Mouse (Mus musculus): ENCODE results near the gene Tfip11. TPM values are rescaled to one million over a fixed set of nuclear protein-coding genes. Genes with fewer than 3 reads are reported as not detected.

The Tfip11 gene
- polyA plus RNA-seq, 1 experiment from 2014 or later = 8.0 TPM

GRCm38 (mm10) chr5:112288193-112289141 is 37.7 kb upstream of the Tfip11 start:
- H3K4me2 ChIP-seq (ENCODE audit: low read depth, low read length) = 0 out of 2 replicates have a peak overlapping the region, but pooled peaks have one; percentile 26
- peak overlapping the region; percentile 11 for H3K9ac ChIP-seq (replicated peaks)
- H3K4me1 ChIP-seq (ENCODE audit: insufficient read depth) = peaks cover 90% of the 10 kb centered on the region
- no peaks in the 10 kb centered on the region for H3K9me3 ChIP-seq (ENCODE audit: low read length)
- DNase-seq (no peak), ATAC-seq (no peak)
- 0 out of 2 replicates have a peak, but pooled peaks have one; percentile 7 for TF ChIP-seq CTCF (IDR thresholded peaks at IDR 0.05; ENCODE audit: low read depth)
- no peak for TF ChIP-seq EP300 (IDR thresholded peaks at IDR 0.05; ENCODE audit: low read depth)
- no peaks in the 10 kb centered on the region for H3K27me3 ChIP-seq (ENCODE audit: insufficient read depth, low read length)
- 67% methylated on average over 9 of the region's 9 CpGs for WGBS (ENCODE audit: insufficient replicate concordance)
- no peak overlapping the region for H3K4me3 ChIP-seq (ENCODE audit: low read depth, low read length)
- peaks cover 5% of the 10 kb centered on the region; the same call in 1 of the 2 replicates for H3K36me3 ChIP-seq (replicated peaks; ENCODE audit: insufficient read depth, low read length)
- H3K27ac ChIP-seq (ENCODE audit: low read depth) = peak overlapping the region; percentile 71

DNA sequence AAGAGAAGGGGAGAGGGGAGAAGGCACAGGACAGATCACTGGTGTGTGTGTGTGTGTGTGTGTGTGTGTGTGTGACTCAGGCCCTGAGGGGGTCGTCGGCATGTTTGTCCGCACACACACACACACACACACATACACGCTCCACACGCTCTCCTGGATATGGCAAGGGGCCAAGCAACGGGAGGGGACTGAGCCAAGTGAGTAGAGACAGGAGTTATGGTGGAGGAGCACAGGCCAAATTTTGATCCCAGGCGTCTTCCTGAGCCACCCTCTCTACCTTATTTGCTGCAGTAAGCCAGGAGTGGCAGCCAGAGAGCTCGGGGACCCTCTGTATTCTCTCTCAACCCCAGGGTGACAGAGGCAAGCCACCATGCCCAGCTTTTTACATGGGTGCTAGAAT is 36.9 kb upstream of the Tfip11 start:
- ATAC-seq = no peak
- TF ChIP-seq CTCF (IDR thresholded peaks at IDR 0.05; ENCODE audit: low read depth) = no peak
- no peak for TF ChIP-seq EP300 (IDR thresholded peaks at IDR 0.05; ENCODE audit: low read depth)
- H3K9me3 ChIP-seq (ENCODE audit: low read length) = no peaks in the 10 kb centered on the region
- H3K4me2 ChIP-seq (ENCODE audit: low read depth, low read length) = peak overlapping the region; percentile 31; the same call in 1 of the 2 replicates
- DNase-seq = no peak
- H3K4me3 ChIP-seq (ENCODE audit: low read depth, low read length) = no peak overlapping the region
- H3K36me3 ChIP-seq (replicated peaks; ENCODE audit: insufficient read depth, low read length) = peaks cover 5% of the 10 kb centered on the region; the same call in 1 of the 2 replicates
- H3K4me1 ChIP-seq (ENCODE audit: insufficient read depth) = peaks cover 90% of the 10 kb centered on the region
- H3K27ac ChIP-seq (ENCODE audit: low read depth) = peak overlapping the region; percentile 65
- WGBS (ENCODE audit: insufficient replicate concordance) = 48% methylated on average over 8 of the region's 8 CpGs
- H3K27me3 ChIP-seq (ENCODE audit: insufficient read depth, low read length) = no peaks in the 10 kb centered on the region
- no peak overlapping the region for H3K9ac ChIP-seq (replicated peaks)

- H3K4me3 ChIP-seq (ENCODE audit: low read depth, low read length) = no peak overlapping the region
- no peak for TF ChIP-seq CTCF (IDR thresholded peaks at IDR 0.05; ENCODE audit: low read depth)
- TF ChIP-seq EP300 (IDR thresholded peaks at IDR 0.05; ENCODE audit: low read depth) = no peak
- peaks cover 2% of the 10 kb centered on the region; the same call in 1 of the 2 replicates for H3K36me3 ChIP-seq (replicated peaks; ENCODE audit: insufficient read depth, low read length)
- 70% methylated on average over 16 of the region's 16 CpGs for WGBS (ENCODE audit: insufficient replicate concordance)
- peaks cover 90% of the 10 kb centered on the region for H3K4me1 ChIP-seq (ENCODE audit: insufficient read depth)
- DNase-seq = no peak
- ATAC-seq = peak; percentile 35; the same call in 1 of the 2 replicates
- H3K9me3 ChIP-seq (ENCODE audit: low read length) = no peaks in the 10 kb centered on the region
- peak overlapping the region; percentile 31 for H3K4me2 ChIP-seq (ENCODE audit: low read depth, low read length)
- no peaks in the 10 kb centered on the region for H3K27me3 ChIP-seq (ENCODE audit: insufficient read depth, low read length)
- H3K27ac ChIP-seq (ENCODE audit: low read depth) = peak overlapping the region; percentile 65
- H3K9ac ChIP-seq (replicated peaks) = no peak overlapping the region
These were observed 36.2 kb upstream of the Tfip11 start for GRCm38 (mm10) chr5:112289819-112290535.

DNA sequence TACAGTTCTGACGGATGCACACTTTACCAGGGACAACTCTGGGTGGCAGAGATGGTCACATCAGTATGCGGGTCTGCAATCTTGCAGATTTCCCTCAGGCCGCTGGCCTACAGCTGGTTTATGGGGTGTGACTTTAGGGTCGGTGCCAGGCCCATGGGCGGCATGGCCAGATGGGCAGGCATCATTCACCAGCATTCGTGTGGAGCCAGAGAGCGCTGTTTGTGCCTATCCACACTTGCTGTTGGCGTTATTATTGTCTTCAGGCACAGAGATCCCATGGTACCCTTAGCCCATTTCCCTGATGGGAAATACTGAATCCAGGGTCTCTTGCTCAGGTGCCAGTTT is 35.6 kb upstream of the Tfip11 start:
- H3K27ac ChIP-seq (ENCODE audit: low read depth) = peak overlapping the region; percentile 8; the same call in 1 of the 2 replicates
- H3K9ac ChIP-seq (replicated peaks) = no peak overlapping the region
- H3K9me3 ChIP-seq (ENCODE audit: low read length) = no peaks in the 10 kb centered on the region
- DNase-seq (no peak), ATAC-seq (no peak)
- TF ChIP-seq CTCF (IDR thresholded peaks at IDR 0.05; ENCODE audit: low read depth) (no peak), EP300 (IDR thresholded peaks at IDR 0.05; ENCODE audit: low read depth) (no peak)
- H3K4me3 ChIP-seq (ENCODE audit: low read depth, low read length) = no peak overlapping the region
- peaks cover 2% of the 10 kb centered on the region; the same call in 1 of the 2 replicates for H3K36me3 ChIP-seq (replicated peaks; ENCODE audit: insufficient read depth, low read length)
- 85% methylated on average over 8 of the region's 8 CpGs for WGBS (ENCODE audit: insufficient replicate concordance)
- peaks cover 91% of the 10 kb centered on the region for H3K4me1 ChIP-seq (ENCODE audit: insufficient read depth)
- no peak overlapping the region for H3K4me2 ChIP-seq (ENCODE audit: low read depth, low read length)
- no peaks in the 10 kb centered on the region for H3K27me3 ChIP-seq (ENCODE audit: insufficient read depth, low read length)

DNA sequence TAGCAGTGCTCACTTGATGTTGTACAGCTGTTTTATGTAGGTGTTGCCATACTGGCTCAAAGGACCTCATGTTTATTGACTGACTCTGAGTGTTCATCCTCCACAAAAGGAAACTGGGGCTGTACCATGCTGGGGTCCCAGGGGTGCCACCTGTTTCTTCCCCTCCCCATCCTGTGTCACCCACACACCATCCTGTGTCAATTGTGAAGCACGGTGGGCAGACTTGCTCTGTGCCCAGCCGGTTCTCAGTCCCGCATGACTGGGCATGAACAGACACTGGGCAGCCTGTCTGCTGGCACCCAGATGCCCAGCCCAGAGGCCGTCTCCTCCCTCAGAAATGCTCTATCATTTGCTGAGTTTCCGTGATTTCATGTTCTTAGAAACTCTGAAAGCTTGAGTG is 34.3 kb upstream of the Tfip11 start:
- ATAC-seq (no peak), DNase-seq (no peak)
- H3K4me2 ChIP-seq (ENCODE audit: low read depth, low read length) = no peak overlapping the region
- no peak overlapping the region for H3K4me3 ChIP-seq (ENCODE audit: low read depth, low read length)
- TF ChIP-seq CTCF (IDR thresholded peaks at IDR 0.05; ENCODE audit: low read depth) (no peak), EP300 (IDR thresholded peaks at IDR 0.05; ENCODE audit: low read depth) (no peak)
- peaks cover 94% of the 10 kb centered on the region for H3K4me1 ChIP-seq (ENCODE audit: insufficient read depth)
- H3K27me3 ChIP-seq (ENCODE audit: insufficient read depth, low read length) = no peaks in the 10 kb centered on the region
- peaks cover 2% of the 10 kb centered on the region; the same call in 1 of the 2 replicates for H3K36me3 ChIP-seq (replicated peaks; ENCODE audit: insufficient read depth, low read length)
- WGBS (ENCODE audit: insufficient replicate concordance) = 80% methylated on average over 5 of the region's 5 CpGs
- no peak overlapping the region for H3K9ac ChIP-seq (replicated peaks)
- H3K27ac ChIP-seq (ENCODE audit: low read depth) = peak overlapping the region; percentile 39; the same call in 1 of the 2 replicates
- no peaks in the 10 kb centered on the region for H3K9me3 ChIP-seq (ENCODE audit: low read length)
